In the genomic region with DNA sequence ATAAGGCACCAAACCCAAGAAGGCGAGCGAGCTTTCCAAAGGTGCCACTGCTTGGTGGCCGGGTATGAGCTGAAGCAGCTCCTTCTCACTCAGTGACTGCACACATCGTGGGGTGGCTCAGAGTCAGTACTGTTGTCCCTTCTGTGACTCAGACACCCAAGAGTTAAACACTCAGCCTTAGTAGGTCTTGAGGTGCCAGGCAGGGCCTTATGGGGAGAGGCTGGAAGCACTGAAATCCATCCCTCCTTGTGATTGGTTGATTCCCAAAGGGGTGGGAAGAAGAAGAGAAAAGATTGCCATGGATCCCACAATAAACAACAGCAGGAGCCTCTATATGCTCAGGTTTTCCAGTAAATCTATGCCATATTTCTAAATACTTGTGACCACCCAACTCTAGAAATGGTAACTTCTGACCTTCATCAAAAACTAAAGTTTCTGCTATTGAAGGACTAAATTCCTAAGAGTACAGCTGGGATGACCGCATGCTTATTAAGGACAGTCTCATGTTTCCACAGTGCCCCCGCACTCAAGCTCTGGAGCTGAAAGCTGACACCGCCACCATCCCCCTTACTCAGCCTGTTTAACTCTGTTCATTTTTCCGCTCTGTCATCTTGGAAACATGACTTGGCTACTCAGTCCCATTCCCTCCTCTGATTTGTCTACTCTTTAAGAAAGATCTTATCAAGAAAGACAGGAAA, we compare ENCODE assay signal across 8 mouse cellular contexts.
DNase-seq lines count a peak whose midpoint lies in the region; ATAC-seq lines count a peak whose summit lies in the region.

No protein-coding gene starts in this region.

- H3K9ac ChIP-seq in lung, embryonic 16.5 days (ENCODE audit: low read length), result no peak overlapping the region
- H3K9ac ChIP-seq in heart, embryonic 14.5 days (ENCODE audit: low read length), result peak overlapping the region; percentile 64

- H3K4me2 ChIP-seq in lung, embryonic 16.5 days (ENCODE audit: low read depth, low read length), result no peak overlapping the region
- peak overlapping the region; percentile 39 for H3K4me2 ChIP-seq in heart, embryonic 14.5 days (ENCODE audit: low read length)

- H3K27me3 ChIP-seq in lung, embryonic 16.5 days (ENCODE audit: control insufficient read depth, insufficient read depth, low read depth, low read length), result no peaks in the 10 kb centered on the region
- no peaks in the 10 kb centered on the region for H3K27me3 ChIP-seq in heart, embryonic 14.5 days (ENCODE audit: control insufficient read depth, insufficient read depth, low read length)

- H3K9me3 ChIP-seq in lung, embryonic 16.5 days (ENCODE audit: control insufficient read depth, low read length), result no peaks in the 10 kb centered on the region
- H3K9me3 ChIP-seq in heart, embryonic 14.5 days (ENCODE audit: control insufficient read depth, low read length), result no peaks in the 10 kb centered on the region

- DNase-seq in lung, postnatal 36 days, result no peak
- peak; percentile 91 for DNase-seq in embryo, embryonic 11 days
- DNase-seq in retina, postnatal 1 day, result peak; percentile 39
- no peak for DNase-seq in thymus, postnatal 10 days (ENCODE audit: low spot score in 2 of 2)
- no peak for DNase-seq in thymus, postnatal 4 days

- H3K36me3 ChIP-seq in lung, embryonic 16.5 days (ENCODE audit: control insufficient read depth, insufficient read depth, low read length), result no peaks in the 10 kb centered on the region
- H3K36me3 ChIP-seq in heart, embryonic 14.5 days (ENCODE audit: control insufficient read depth, insufficient read depth, low read length), result no peaks in the 10 kb centered on the region

- 32% methylated on average over 8 of the region's 8 CpGs for WGBS in lung, embryonic 16.5 days
- 23% methylated on average over 8 of the region's 8 CpGs for WGBS in heart, embryonic 14.5 days

- peak; percentile 84 for ATAC-seq in lung, embryonic 16.5 days (ENCODE audit: low read depth)
- peak; percentile 81 for ATAC-seq in heart, embryonic 14.5 days (ENCODE audit: insufficient number of reproducible peaks, insufficient read depth, low FRiP score, low read depth)
- ATAC-seq in megakaryocyte progenitor cell, adult 5-6 weeks (replicated peaks; ENCODE audit: poor library complexity), result no peak

- H3K27ac ChIP-seq in lung, embryonic 16.5 days (ENCODE audit: low read length), result peak overlapping the region; percentile 7; the same call in 1 of the 2 replicates
- peak overlapping the region; percentile 91 to 92 for H3K27ac ChIP-seq in heart, embryonic 14.5 days (replicated peaks in 1 of 2; ENCODE audit: control insufficient read depth in 1 of 2, insufficient read depth in 1 of 2, low read depth in 2 of 2, low read length in 2 of 2)

- peaks cover 42% of the 10 kb centered on the region for H3K4me1 ChIP-seq in lung, embryonic 16.5 days (replicated peaks; ENCODE audit: control insufficient read depth, insufficient read depth, low read length)
- H3K4me1 ChIP-seq in heart, embryonic 14.5 days (ENCODE audit: control insufficient read depth in 2 of 2, insufficient read depth in 2 of 2, low read length in 2 of 2), result peaks cover 47 to 86% of the 10 kb centered on the region in 2 experiments

- H3K4me3 ChIP-seq in lung, embryonic 16.5 days (ENCODE audit: low read length), result no peak overlapping the region
- H3K4me3 ChIP-seq in heart, embryonic 14.5 days (ENCODE audit: control insufficient read depth in 1 of 2, insufficient read depth in 1 of 2, low read depth in 1 of 2, low read length in 2 of 2), result no peak overlapping the region

Comparison
In these comparisons a context has a peak if more than half of its experiments do, and no peak if none do; other contexts are left out.
1. DNase-seq: peak in embryo, embryonic 11 days (single experiment) and retina, postnatal 1 day (single experiment); none in lung, postnatal 36 days (single experiment), thymus, postnatal 10 days (0 of 2) and thymus, postnatal 4 days (single experiment).